Comparison of ENCODE assay signal across 8 mouse cellular contexts in the genomic region with DNA sequence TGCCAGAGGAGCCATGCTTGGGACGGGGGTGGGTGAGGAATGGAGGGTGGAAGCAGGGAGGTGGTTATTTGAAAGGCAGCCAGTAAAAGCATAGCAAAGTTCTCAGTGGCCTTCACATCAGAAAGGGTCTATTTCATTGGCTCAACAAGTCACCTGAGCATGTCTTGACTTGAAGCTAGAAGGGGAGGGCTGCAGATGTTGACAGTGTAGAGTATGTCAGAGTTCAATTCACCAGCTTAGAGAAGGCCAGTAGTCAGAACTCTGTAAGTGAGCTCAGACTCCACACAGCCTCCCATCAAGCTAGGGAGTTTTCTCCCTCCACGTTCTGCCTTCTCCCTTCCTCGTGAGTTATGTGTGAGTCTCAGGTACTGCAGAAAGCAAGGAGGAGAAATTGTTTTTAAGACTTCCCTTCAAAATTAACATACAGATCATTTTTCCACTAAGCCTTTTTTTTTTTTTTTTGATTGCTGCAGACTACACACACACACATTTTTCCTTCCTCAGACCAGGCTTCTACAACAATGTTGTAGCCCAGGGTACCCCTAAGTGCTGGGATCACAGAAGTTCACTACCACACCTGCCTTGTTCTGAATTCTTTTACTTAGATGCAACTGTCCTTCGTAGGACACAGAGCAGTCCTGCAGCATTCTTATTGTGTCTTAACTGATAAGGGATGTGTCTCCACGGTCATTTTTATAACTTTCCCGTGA. TPM values are rescaled to one million over a fixed set of nuclear protein-coding genes. Genes with fewer than 3 reads are reported as not detected.
DNase-seq lines count a peak whose midpoint lies in the region; ATAC-seq lines count a peak whose summit lies in the region.

No protein-coding gene starts in this region.

- H3K9me3 ChIP-seq in heart, embryonic 10.5 days, result no peaks in the 10 kb centered on the region
- no peaks in the 10 kb centered on the region for H3K9me3 ChIP-seq in megakaryocyte, embryonic 14.5 days

- H3K4me3 ChIP-seq in heart, embryonic 10.5 days, result no peak overlapping the region
- peak overlapping the region; percentile 92 for H3K4me3 ChIP-seq in megakaryocyte, embryonic 14.5 days (replicated peaks)

- ATAC-seq in activated CD4-positive, CD25-positive, alpha-beta regulatory T cell, adult 4 months, result peak; percentile 53

- H3K36me3 ChIP-seq in heart, embryonic 10.5 days, result peaks cover 39% of the 10 kb centered on the region
- H3K36me3 ChIP-seq in megakaryocyte, embryonic 14.5 days (replicated peaks; ENCODE audit: low read length), result peaks cover 71% of the 10 kb centered on the region

- 56% methylated on average over 6 of the region's 6 CpGs for WGBS in heart, embryonic 10.5 days

- H3K4me1 ChIP-seq in heart, embryonic 10.5 days, result no peaks in the 10 kb centered on the region
- H3K4me1 ChIP-seq in megakaryocyte, embryonic 14.5 days, result peaks cover 88% of the 10 kb centered on the region

- DNase-seq in heart, adult 8-10 months (ENCODE audit: low spot score), result peak; percentile 26
- no peak for DNase-seq in heart, embryonic 10.5 days (ENCODE audit: low spot score)
- DNase-seq in induced T-regulatory cell, adult 2 months (ENCODE audit: low read depth), result peak; percentile 73
- DNase-seq in cerebellum, adult 9-10 months, result no peak
- DNase-seq in layer of hippocampus, adult 9-11 months, result no peak
- no peak for DNase-seq in layer of hippocampus, postnatal 10 days (ENCODE audit: low spot score in 2 of 2)

- H3K27me3 ChIP-seq in heart, embryonic 10.5 days (ENCODE audit: insufficient read depth, poor library complexity, severe bottlenecking), result no peaks in the 10 kb centered on the region
- H3K27me3 ChIP-seq in megakaryocyte, embryonic 14.5 days (replicated peaks), result no peaks in the 10 kb centered on the region

- no peak overlapping the region for H3K27ac ChIP-seq in heart, embryonic 10.5 days

RNA-seq across cellular contexts. Expression of gene Hcls1, which starts 0.5 kb away (rescaled TPM):
- total RNA-seq in heart, adult 8-10 months (2022), result 1 to 10 TPM; 4.9 to 9.0 (median 7.1) TPM
- polyA plus RNA-seq in heart, embryonic 10.5 days (2016; fragmentation: Nextera tagmentation; extraction: Ambion mirVana), result 2.2 and 3.8 TPM in 2 replicates
- polyA plus RNA-seq in activated CD4-positive, CD25-positive, alpha-beta regulatory T cell, adult 4 months (2017; shearing (Covaris generic)), result 100 to 1,000 TPM; 134 to 224 TPM
- polyA plus RNA-seq in megakaryocyte, embryonic 14.5 days (2012; ENCODE audit: insufficient read depth, low replicate concordance), result 47.6 and 219 TPM in 2 replicates
- 1 to 10 TPM; 4.3 to 5.8 TPM for total RNA-seq in layer of hippocampus, postnatal 10 days (2021)

RNA-seq across cellular contexts. Expression of gene Fbxo40, which starts 56.0 kb away (rescaled TPM):
- total RNA-seq in heart, adult 8-10 months (2022), result 100 to 1,000 TPM; 220 to 269 (median 244) TPM
- 3.7 and 6.9 TPM in 2 replicates for polyA plus RNA-seq in heart, embryonic 10.5 days (2016; fragmentation: Nextera tagmentation; extraction: Ambion mirVana)
- 1 to 10 TPM in 1 of 2 experiments, under 1 TPM in 1; 0.88 to 1.3 TPM for polyA plus RNA-seq in activated CD4-positive, CD25-positive, alpha-beta regulatory T cell, adult 4 months (2017; shearing (Covaris generic))
- polyA plus RNA-seq in megakaryocyte, embryonic 14.5 days (2012; ENCODE audit: insufficient read depth, low replicate concordance), result 0.09 TPM in 1 of 2 replicates, not detected in the other
- total RNA-seq in layer of hippocampus, postnatal 10 days (2021), result under 1 TPM in 1 of 2 experiments, not detected in 1; 0.14 TPM

RNA-seq across cellular contexts. Expression of gene Golgb1, which starts 59.3 kb away (rescaled TPM):
- total RNA-seq in heart, adult 8-10 months (2022), result 10 to 100 TPM; 49.8 to 60.7 (median 53.2) TPM
- polyA plus RNA-seq in heart, embryonic 10.5 days (2016; fragmentation: Nextera tagmentation; extraction: Ambion mirVana), result 56.4 and 67.1 TPM in 2 replicates
- polyA plus RNA-seq in activated CD4-positive, CD25-positive, alpha-beta regulatory T cell, adult 4 months (2017; shearing (Covaris generic)), result 10 to 100 TPM; 39.5 to 40.1 TPM
- 15.5 and 21.9 TPM in 2 replicates for polyA plus RNA-seq in megakaryocyte, embryonic 14.5 days (2012; ENCODE audit: insufficient read depth, low replicate concordance)
- total RNA-seq in layer of hippocampus, postnatal 10 days (2021), result 10 to 100 TPM; 59.3 to 62.9 TPM

RNA-seq across cellular contexts. Expression of gene Eaf2, which starts 59.5 kb away (rescaled TPM):
- total RNA-seq in heart, adult 8-10 months (2022), result 1 to 10 TPM; 1.2 to 1.9 (median 1.6) TPM
- 0.38 and 1.3 TPM in 2 replicates for polyA plus RNA-seq in heart, embryonic 10.5 days (2016; fragmentation: Nextera tagmentation; extraction: Ambion mirVana)
- 1 to 10 TPM; 1.4 to 2.5 TPM for polyA plus RNA-seq in activated CD4-positive, CD25-positive, alpha-beta regulatory T cell, adult 4 months (2017; shearing (Covaris generic))
- polyA plus RNA-seq in megakaryocyte, embryonic 14.5 days (2012; ENCODE audit: insufficient read depth, low replicate concordance), result not detected in 2 replicates
- 1 to 10 TPM in 1 of 2 experiments, under 1 TPM in 1; 0.54 to 1.2 TPM for total RNA-seq in layer of hippocampus, postnatal 10 days (2021)

Comparison
In these comparisons a context has a peak if more than half of its experiments do, and no peak if none do; other contexts are left out.
1. DNase-seq: peak in heart, adult 8-10 months (single experiment) and induced T-regulatory cell, adult 2 months (single experiment); none in heart, embryonic 10.5 days (single experiment), cerebellum, adult 9-10 months (single experiment), layer of hippocampus, adult 9-11 months (single experiment) and layer of hippocampus, postnatal 10 days (0 of 2).
2. RNA of gene Hcls1, which starts 0.5 kb away (polyA plus RNA-seq): 134 to 224 TPM in activated CD4-positive, CD25-positive, alpha-beta regulatory T cell, adult 4 months and 47.6 to 219 TPM in megakaryocyte, embryonic 14.5 days; 2.2 to 3.8 TPM in heart, embryonic 10.5 days; every median in the first group is over 10 times any median in the second.